Mouse (Mus musculus) midbrain, postnatal 0 days (tissue): ENCODE measurements around the gene Olfr488. TPM values are rescaled to one million over a fixed set of nuclear protein-coding genes. Genes with fewer than 3 reads are reported as not detected.
"Not testable (repeated sequence)": the region's sequence is repeated elsewhere in the genome, so short reads cannot be mapped to it uniquely, and the experiment has no call there.

Experiments
- ATAC-seq: fragments of 200-750 bp; cut with Nextera tagmentation; 2 replicates; pipeline ENCODE4 v1.8.0; 2017; ENCODE audit warnings: moderate number of reproducible peaks, mild to moderate bottlenecking, moderate TSS enrichment, moderate library complexity; ENCODE audit not compliant: low FRiP score
- DNase-seq: peaks from one replicate; pipeline ENCODE4 v3.0.0-alpha.2; 2015; ENCODE audit warnings: low spot score
- H3K27ac ChIP-seq: fragments of 300-500 bp; sonication (generic); 2 replicates; pipeline ENCODE4 v1.5.1; 2014; ENCODE audit warnings: low read depth, mild to moderate bottlenecking, low read length, mixed read lengths
- H3K27me3 ChIP-seq: fragments of 300-500 bp; sonication (generic); 2 replicates; pipeline ENCODE4 v1.6.1; 2014; ENCODE audit warnings: low read length, control low read depth, mixed read lengths; ENCODE audit not compliant: insufficient read depth
- H3K36me3 ChIP-seq: fragments of 300-500 bp; sonication (generic); 2 replicates; pipeline ENCODE4 v1.6.1; 2014; ENCODE audit warnings: low read length, control low read depth, mixed read lengths; ENCODE audit not compliant: insufficient read depth
- H3K4me1 ChIP-seq: fragments of 300-500 bp; sonication (generic); 2 replicates; pipeline ENCODE4 v1.6.1; 2014; ENCODE audit warnings: mild to moderate bottlenecking, control low read depth, antibody characterized with exemption, low read length, mixed read lengths; ENCODE audit not compliant: insufficient read depth
- H3K4me2 ChIP-seq: fragments of 300-500 bp; sonication (generic); 2 replicates; pipeline ENCODE4 v1.6.1; 2014; ENCODE audit warnings: low read depth, mild to moderate bottlenecking, low read length, mixed read lengths; ENCODE audit not compliant: poor library complexity, severe bottlenecking
- H3K4me3 ChIP-seq: fragments of 300-500 bp; sonication (generic); 2 replicates; pipeline ENCODE4 v1.5.1; 2014; ENCODE audit warnings: low read depth, mild to moderate bottlenecking, low read length, moderate library complexity
- H3K9ac ChIP-seq: fragments of 300-500 bp; sonication (generic); replicated peaks from 2 replicates; pipeline ENCODE4 v1.6.1; 2014; ENCODE audit warnings: mild to moderate bottlenecking, low read length, moderate library complexity, mixed read lengths; ENCODE audit not compliant: poor library complexity, severe bottlenecking
- H3K9me3 ChIP-seq: fragments of 300-500 bp; sonication (generic); 2 replicates; pipeline ENCODE4 v1.6.1; 2016; ENCODE audit warnings: low read length, control low read depth
- CTCF ChIP-seq: IDR thresholded peaks from 2 replicates; pipeline ENCODE4 v1.5.1; 2016; ENCODE audit warnings: antibody characterized with exemption, mild to moderate bottlenecking
- WGBS: fragments of 180-500 bp; shearing (Covaris S2); extraction: QIAGEN DNeasy Blood & Tissue Kit; methylation state at CpG from one replicate; pipeline ENCODE4 v1.1.7; 2014; 5-methylcytosine and 5-hydroxymethylcytosine counted together
- polyA plus RNA-seq: library from polyadenylated mRNA; unstranded; fragments of >200 nt; fragmentation: Nextera tagmentation; extraction: Ambion mirVana; gene quantifications from 2 replicates; pipeline ENCODE4 v1.2.1, GENCODE M21; 2015
- total RNA-seq: library from RNA; depleted of rRNA; stranded (reverse); fragments of >200 nt; gene quantifications from 2 replicates; pipeline ENCODE4 v1.2.3, GENCODE M21; 2014; rRNA removed

Gene Olfr488
- total RNA-seq, result not detected in 2 replicates
- polyA plus RNA-seq, result not detected in 2 replicates

DNA sequence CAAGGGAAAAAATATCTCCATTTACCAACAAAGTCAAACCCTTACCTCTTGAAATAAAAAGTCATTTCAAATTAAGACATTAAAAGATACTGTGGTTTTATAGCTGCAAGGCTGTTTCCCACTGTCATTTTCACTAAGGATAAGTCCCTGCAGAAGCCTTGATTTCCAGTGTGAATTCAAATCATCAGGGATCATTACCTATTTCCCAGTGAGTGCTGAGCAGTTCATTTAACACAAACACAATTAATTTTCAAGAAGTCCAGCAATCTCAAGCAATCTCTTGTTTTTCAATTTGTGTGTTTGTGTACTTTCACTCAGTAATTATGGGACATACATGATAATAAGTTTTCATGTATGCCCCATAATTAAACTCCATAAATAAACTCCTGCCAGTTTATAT, at the start of gene Olfr488:
Gene Olfr488, minus strand, starts transcription at position 101 of the 400 bp plus-strand sequence.
- ATAC-seq, result no peak
- Histone ChIP-seq H3K27ac (no peak within 1 kb of the TSS), H3K4me1 (no peaks in the 10 kb centered on the region), H3K9ac (no peak within 1 kb of the TSS), H3K27me3 (no peaks in the 10 kb centered on the region), H3K9me3 (no peaks in the 10 kb centered on the region), H3K4me3 (no peak within 1 kb of the TSS), H3K36me3 (no peaks in the 10 kb centered on the region), H3K4me2 (no peak within 1 kb of the TSS)
- DNase-seq, result no peak
- no peak for TF ChIP-seq CTCF

DNA sequence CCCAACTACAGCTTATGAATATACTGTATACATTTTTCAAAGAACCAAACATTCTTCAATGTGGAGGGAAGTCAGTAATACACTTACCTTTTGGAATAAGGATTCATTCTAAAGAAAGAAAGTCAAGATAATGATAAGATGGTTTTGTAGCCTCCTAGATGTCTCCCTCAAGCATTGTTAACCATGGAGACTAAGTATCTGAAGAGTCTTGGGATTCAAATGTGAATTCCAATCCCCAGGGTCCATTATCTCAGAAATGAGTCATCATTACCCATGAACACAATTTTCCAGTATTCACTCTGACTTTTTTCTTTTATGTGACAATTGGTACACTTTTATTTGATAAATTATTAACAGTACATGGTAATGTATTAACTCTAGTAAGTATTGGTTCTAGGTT, 30.7 kb upstream of the Olfr488 start, which contains the start of gene Olfr490:
Gene Olfr490, minus strand, starts transcription at position 101 of the 400 bp plus-strand sequence.
- TF ChIP-seq CTCF, result no peak
- no peak within 1 kb of the TSS for H3K4me3 ChIP-seq

DNA sequence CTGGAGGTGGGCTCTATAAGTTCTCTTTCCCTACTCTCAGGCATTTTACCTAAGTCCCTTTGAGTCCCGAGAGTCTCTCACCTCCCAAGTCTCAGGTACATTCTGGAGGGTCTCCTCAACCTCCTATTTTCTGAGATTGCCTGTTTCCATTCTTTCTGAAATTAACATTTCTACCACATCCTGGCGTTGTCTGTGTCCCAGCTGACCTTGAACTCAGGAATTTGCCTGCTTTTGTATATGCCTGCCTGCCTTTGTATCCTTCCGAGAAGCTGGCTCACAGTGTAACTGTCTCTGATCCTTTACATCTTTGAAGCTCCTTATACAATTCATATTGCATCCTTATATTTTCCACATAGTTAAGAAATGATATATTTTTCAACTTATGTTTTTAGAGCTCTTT, 24.6 kb downstream of the Olfr488 start:
- TF ChIP-seq CTCF, result no peak
- no peaks in the 10 kb centered on the region for H3K36me3 ChIP-seq
- H3K9me3 ChIP-seq, result no peaks in the 10 kb centered on the region
- H3K9ac ChIP-seq, result no peak overlapping the region
- no peak for ATAC-seq
- H3K4me2 ChIP-seq, result no peak overlapping the region
- H3K27me3 ChIP-seq, result no peaks in the 10 kb centered on the region
- no peak overlapping the region for H3K4me3 ChIP-seq
- WGBS, result 76% methylated on average over 3 of the region's 3 CpGs
- no peak overlapping the region for H3K27ac ChIP-seq
- no peak for DNase-seq
- no peaks in the 10 kb centered on the region for H3K4me1 ChIP-seq

More for the DNA sequence above, 30.7 kb upstream of the Olfr488 start, which contains the start of gene Olfr490:
- no peaks in the 10 kb centered on the region for H3K9me3 ChIP-seq
- no peaks in the 10 kb centered on the region for H3K4me1 ChIP-seq
- H3K36me3 ChIP-seq, result no peaks in the 10 kb centered on the region
- H3K27ac ChIP-seq, result no peak within 1 kb of the TSS
- DNase-seq (no peak), ATAC-seq (no peak)
- no peak within 1 kb of the TSS for H3K9ac ChIP-seq
- H3K27me3 ChIP-seq, result no peaks in the 10 kb centered on the region
- no peak within 1 kb of the TSS for H3K4me2 ChIP-seq

DNA sequence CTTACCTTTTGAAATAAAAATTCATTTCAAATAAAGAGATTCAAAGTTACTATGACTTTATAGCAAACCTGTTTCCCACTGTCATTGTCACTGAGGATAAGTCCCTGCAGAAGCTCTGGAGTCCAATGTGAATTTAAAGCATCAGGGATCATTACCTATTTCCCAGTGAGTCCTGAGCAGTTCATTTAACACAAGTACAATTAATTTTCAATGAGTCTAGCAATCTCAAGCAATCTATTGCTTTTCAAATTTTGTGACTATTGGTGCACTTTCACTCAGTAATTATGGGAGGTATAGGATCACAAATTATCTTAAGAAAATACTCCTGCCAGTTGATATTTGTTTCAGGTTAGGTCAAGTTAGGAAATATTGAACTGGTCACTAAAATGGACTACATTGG, 43.6 kb downstream of the Olfr488 start, which contains the start of gene Olfr487:
Gene Olfr487, minus strand, starts transcription at position 101 of the 400 bp plus-strand sequence.
- DNase-seq, H3K4me3 ChIP-seq, H3K27ac ChIP-seq, H3K4me2 ChIP-seq, H3K9me3 ChIP-seq, ATAC-seq, H3K9ac ChIP-seq, H3K4me1 ChIP-seq, H3K36me3 ChIP-seq, H3K27me3 ChIP-seq: not testable (repeated sequence)

Other genes starting within 250 kb of the Olfr488 start
- not detected in 2 replicates for gene Olfr478, start 224.4 kb downstream of the Olfr488 start, total RNA-seq
- not detected in 2 replicates for gene Olfr478, start 224.4 kb downstream of the Olfr488 start, polyA plus RNA-seq
- gene Olfr479, start 207.7 kb downstream of the Olfr488 start, total RNA-seq, result not detected in 2 replicates
- not detected in 2 replicates for gene Olfr479, start 207.7 kb downstream of the Olfr488 start, polyA plus RNA-seq
- gene Olfr480, start 191.0 kb downstream of the Olfr488 start, total RNA-seq, result not detected in 2 replicates
- gene Olfr480, start 191.0 kb downstream of the Olfr488 start, polyA plus RNA-seq, result not detected in 2 replicates
- gene Olfr481, start 178.5 kb downstream of the Olfr488 start, total RNA-seq, result not detected in 2 replicates
- not detected in 2 replicates for gene Olfr481, start 178.5 kb downstream of the Olfr488 start, polyA plus RNA-seq
- gene Olfr482, start 160.8 kb downstream of the Olfr488 start, total RNA-seq, result not detected in 2 replicates
- gene Olfr482, start 160.8 kb downstream of the Olfr488 start, polyA plus RNA-seq, result 0.11 TPM in 1 of 2 replicates, not detected in the other
- gene Olfr483, start 157.5 kb downstream of the Olfr488 start, total RNA-seq, result not detected in 2 replicates
- not detected in 2 replicates for gene Olfr483, start 157.5 kb downstream of the Olfr488 start, polyA plus RNA-seq
- not detected in 2 replicates for gene Olfr484, start 130.9 kb downstream of the Olfr488 start, total RNA-seq
- gene Olfr484, start 130.9 kb downstream of the Olfr488 start, polyA plus RNA-seq, result not detected in 2 replicates
- not detected in 2 replicates for gene Olfr485, start 98.5 kb downstream of the Olfr488 start, total RNA-seq
- gene Olfr485, start 98.5 kb downstream of the Olfr488 start, polyA plus RNA-seq, result not detected in 2 replicates
- not detected in 2 replicates for gene Olfr486, start 85.6 kb downstream of the Olfr488 start, total RNA-seq
- not detected in 2 replicates for gene Olfr486, start 85.6 kb downstream of the Olfr488 start, polyA plus RNA-seq
- gene Olfr487, start 43.7 kb downstream of the Olfr488 start, total RNA-seq, result not detected in 2 replicates
- gene Olfr487, start 43.7 kb downstream of the Olfr488 start, polyA plus RNA-seq, result not detected in 2 replicates
- not detected in 2 replicates for gene Olfr490, start 30.6 kb upstream of the Olfr488 start, total RNA-seq
- gene Olfr490, start 30.6 kb upstream of the Olfr488 start, polyA plus RNA-seq, result not detected in 2 replicates
- not detected in 2 replicates for gene Olfr491, start 55.1 kb upstream of the Olfr488 start, total RNA-seq
- gene Olfr491, start 55.1 kb upstream of the Olfr488 start, polyA plus RNA-seq, result not detected in 2 replicates
- gene Olfr492, start 65.3 kb upstream of the Olfr488 start, total RNA-seq, result not detected in 2 replicates
- gene Olfr492, start 65.3 kb upstream of the Olfr488 start, polyA plus RNA-seq, result not detected in 2 replicates
- gene Olfr493, start 88.6 kb upstream of the Olfr488 start, total RNA-seq, result not detected in 2 replicates
- not detected in 2 replicates for gene Olfr493, start 88.6 kb upstream of the Olfr488 start, polyA plus RNA-seq
- not detected in 2 replicates for gene Olfr494, start 107.0 kb upstream of the Olfr488 start, total RNA-seq
- gene Olfr494, start 107.0 kb upstream of the Olfr488 start, polyA plus RNA-seq, result not detected in 2 replicates
- not detected in 2 replicates for gene Olfr495, start 134.8 kb upstream of the Olfr488 start, total RNA-seq
- gene Olfr495, start 134.8 kb upstream of the Olfr488 start, polyA plus RNA-seq, result not detected in 2 replicates
- not detected in 2 replicates for gene Olfr497, start 162.1 kb upstream of the Olfr488 start, total RNA-seq
- gene Olfr497, start 162.1 kb upstream of the Olfr488 start, polyA plus RNA-seq, result not detected in 2 replicates
- not detected in 2 replicates for gene Olfr498, start 207.0 kb upstream of the Olfr488 start, total RNA-seq
- gene Olfr498, start 207.0 kb upstream of the Olfr488 start, polyA plus RNA-seq, result not detected in 2 replicates